Mouse (Mus musculus) cerebellum, postnatal 36 days (tissue): ENCODE measurements around the gene Oit1.

ENCODE experiments used
- DNase-seq, 2 experiments: peaks; one replicate each; pipeline ENCODE4 v3.0.0; 2021 to 2022; ENCODE audit warnings: mixed read lengths in 2 of 2

Oit1 gene

GRCm38 (mm10) chr14:8378685-8379313, at the start of gene Oit1:
Gene Oit1 (minus strand): TSS chr14:8378754.
- no peak for DNase-seq

GRCm38 (mm10) chr14:8422833-8423232, 44.3 kb upstream of the Oit1 start:
- DNase-seq: no peak

- no peak for DNase-seq
Measured at GRCm38 (mm10) chr14:8421199-8421787, 42.7 kb upstream of the Oit1 start.

- DNase-seq: no peak
Measured at GRCm38 (mm10) chr14:8418610-8419009, 40.1 kb upstream of the Oit1 start.

- no peak for DNase-seq
Measured at GRCm38 (mm10) chr14:8405946-8406345, 27.4 kb upstream of the Oit1 start.

GRCm38 (mm10) chr14:8403310-8403709, 24.8 kb upstream of the Oit1 start:
- no peak for DNase-seq

GRCm38 (mm10) chr14:8398507-8398906, 20.0 kb upstream of the Oit1 start:
- DNase-seq: no peak

- no peak for DNase-seq
Measured at GRCm38 (mm10) chr14:8395690-8396287, 17.2 kb upstream of the Oit1 start.

- no peak for DNase-seq
Measured at GRCm38 (mm10) chr14:8392181-8392825, 13.7 kb upstream of the Oit1 start.

- DNase-seq: no peak
Measured at GRCm38 (mm10) chr14:8369394-8369793, 9.2 kb downstream of the Oit1 start.

- DNase-seq: no peak
Measured at GRCm38 (mm10) chr14:8368900-8369299, 9.7 kb downstream of the Oit1 start.

- DNase-seq: no peak
Measured at GRCm38 (mm10) chr14:8367727-8368520, 10.6 kb downstream of the Oit1 start.

- no peak for DNase-seq
Measured at GRCm38 (mm10) chr14:8367121-8367520, 11.4 kb downstream of the Oit1 start.

- DNase-seq: no peak
Measured at GRCm38 (mm10) chr14:8365833-8366232, 12.7 kb downstream of the Oit1 start.

GRCm38 (mm10) chr14:8356836-8357235, 21.7 kb downstream of the Oit1 start:
- no peak for DNase-seq

- DNase-seq: peak; percentile 69 to 72
Measured at GRCm38 (mm10) chr14:8355999-8356501, 22.5 kb downstream of the Oit1 start.

- DNase-seq: no peak
Measured at GRCm38 (mm10) chr14:8348927-8349326, 29.6 kb downstream of the Oit1 start.

- peak; percentile 89 to 94 for DNase-seq
Measured at GRCm38 (mm10) chr14:8346255-8346997, 32.1 kb downstream of the Oit1 start.

- peak; percentile 62 to 68 for DNase-seq
Measured at GRCm38 (mm10) chr14:8345566-8345965, 33.0 kb downstream of the Oit1 start.

GRCm38 (mm10) chr14:8342509-8343106, 35.9 kb downstream of the Oit1 start:
- peak in 1 of 2 experiments; percentile 17 for DNase-seq

GRCm38 (mm10) chr14:8340226-8340625, 38.3 kb downstream of the Oit1 start:
- no peak for DNase-seq

GRCm38 (mm10) chr14:8335947-8336346, 42.6 kb downstream of the Oit1 start:
- no peak for DNase-seq
